Mouse (Mus musculus): ENCODE data around the gene Ccdc103.

DNA sequence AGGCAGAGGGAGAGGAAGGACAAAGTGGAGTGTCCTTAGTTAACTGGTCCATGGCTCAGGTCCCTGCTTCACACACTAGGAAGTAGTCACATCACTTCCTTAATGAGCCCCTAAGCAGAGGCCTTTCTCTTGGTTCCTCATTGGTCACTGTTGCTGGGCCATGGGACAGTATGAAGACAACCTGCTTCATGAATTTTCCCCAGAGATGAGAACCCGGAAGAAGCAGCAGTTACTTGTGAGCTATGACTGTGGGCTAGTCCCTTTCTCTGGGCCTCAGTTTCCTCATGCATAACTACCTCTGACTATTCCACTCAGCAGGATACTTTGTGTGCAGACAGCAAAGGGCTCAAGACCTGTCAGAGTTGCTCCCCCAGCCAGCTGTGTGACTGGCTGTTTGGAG lies 43.6 kb upstream of the Ccdc103 start:
- TF ChIP-seq CTCF (IDR thresholded peaks at IDR 0.05; ENCODE audit: borderline replicate concordance, extremely low read depth, insufficient read depth, insufficient read length) (no peak), POLR2A (IDR thresholded peaks at IDR 0.05; ENCODE audit: borderline replicate concordance, extremely low read depth, insufficient read depth, insufficient read length, poor library complexity, severe bottlenecking) (no peak)
